Mouse (Mus musculus) liver, embryonic 11.5 days (tissue): Measurements from ENCODE around the gene Lrch4. TPM values are rescaled to one million over a fixed set of nuclear protein-coding genes. Genes with fewer than 3 reads are reported as not detected.

Experiments
- ATAC-seq: fragments of 200-750 bp; cut with Nextera tagmentation; replicated peaks from 2 replicates; pipeline ENCODE4 v1.8.0; 2017; ENCODE audit warnings: moderate number of reproducible peaks, mild to moderate bottlenecking, moderate TSS enrichment, moderate library complexity; ENCODE audit not compliant: low FRiP score
- DNase-seq: peaks from one replicate; pipeline ENCODE4 v3.0.0-alpha.2; 2017; ENCODE audit warnings: low spot score
- H3K27ac ChIP-seq: fragments of 300-500 bp; sonication (generic); 2 replicates; pipeline ENCODE4 v1.5.1; 2014; ENCODE audit warnings: mild to moderate bottlenecking, low read depth, low read length, control low read depth
- H3K27me3 ChIP-seq: fragments of 300-500 bp; sonication (generic); replicated peaks from 2 replicates; pipeline ENCODE4 v1.6.1; 2014; ENCODE audit warnings: low read length, mixed read lengths; ENCODE audit not compliant: control insufficient read depth, insufficient read depth
- H3K36me3 ChIP-seq: fragments of 300-500 bp; sonication (generic); 2 replicates; pipeline ENCODE4 v1.6.1; 2014; ENCODE audit warnings: mild to moderate bottlenecking, low read length, moderate library complexity, mixed read lengths; ENCODE audit not compliant: control insufficient read depth, insufficient read depth
- H3K4me1 ChIP-seq: fragments of 300-500 bp; sonication (generic); replicated peaks from 2 replicates; pipeline ENCODE4 v1.6.1; 2014; ENCODE audit warnings: low read length, mixed read lengths; ENCODE audit not compliant: control insufficient read depth, insufficient read depth
- H3K4me2 ChIP-seq: fragments of 300-500 bp; sonication (generic); 2 replicates; pipeline ENCODE4 v1.6.1; 2014; ENCODE audit warnings: mild to moderate bottlenecking, control low read depth, moderate library complexity
- H3K4me3 ChIP-seq: fragments of 300-500 bp; sonication (generic); 2 replicates; pipeline ENCODE4 v1.5.1; 2014; ENCODE audit warnings: low read depth, low read length, control low read depth
- H3K9ac ChIP-seq: fragments of 300-500 bp; sonication (generic); 2 replicates; pipeline ENCODE4 v1.6.1; 2014; ENCODE audit warnings: low read depth, low read length, control low read depth
- H3K9me3 ChIP-seq: fragments of 300-500 bp; sonication (generic); 2 replicates; pipeline ENCODE4 v1.6.1; 2016; ENCODE audit warnings: low read length, inconsistent platforms, mixed read lengths; ENCODE audit not compliant: control insufficient read depth
- WGBS: fragments of 180-500 bp; shearing (Covaris S2); extraction: QIAGEN DNeasy Blood & Tissue Kit; methylation state at CpG from one replicate; pipeline ENCODE4 v1.1.7; 2014; 5-methylcytosine and 5-hydroxymethylcytosine counted together
- polyA plus RNA-seq: library from polyadenylated mRNA; unstranded; fragments of >200 nt; fragmentation: Nextera tagmentation; extraction: Ambion mirVana; gene quantifications from 2 replicates; pipeline ENCODE4 v1.2.1, GENCODE M21; 2014

Lrch4 gene
- polyA plus RNA-seq, 1 experiment from 2014 or later, result 54.5 TPM

- Histone ChIP-seq H3K27ac (0 out of 2 replicates have a peak overlapping the region, but pooled peaks have one; percentile 25), H3K4me3 (no peak overlapping the region), H3K4me1 (peaks cover 42% of the 10 kb centered on the region), H3K9ac (no peak overlapping the region), H3K36me3 (peaks cover 10% of the 10 kb centered on the region), H3K4me2 (peak overlapping the region; percentile 26), H3K27me3 (peaks cover 4% of the 10 kb centered on the region; the same call in 1 of the 2 replicates), H3K9me3 (no peaks in the 10 kb centered on the region)
- WGBS, result 20% methylated on average over 18 of the region's 18 CpGs
- ATAC-seq (peak; percentile 50; the same call in 1 of the 2 replicates), DNase-seq (no peak)
These were observed 21.0 kb downstream of the Lrch4 start for GRCm38 (mm10) chr5:137649669-137650571.

- Histone ChIP-seq H3K4me3 (no peak overlapping the region), H3K4me2 (no peak overlapping the region), H3K9me3 (no peaks in the 10 kb centered on the region), H3K36me3 (peaks cover 17% of the 10 kb centered on the region), H3K27ac (no peak overlapping the region), H3K27me3 (no peaks in the 10 kb centered on the region), H3K4me1 (peaks cover 34% of the 10 kb centered on the region), H3K9ac (no peak overlapping the region)
- WGBS, result 40% methylated on average over 3 of the region's 3 CpGs
- DNase-seq (no peak), ATAC-seq (0 out of 2 replicates have a peak, but pooled peaks have one; percentile 28)
These were observed 23.6 kb downstream of the Lrch4 start for GRCm38 (mm10) chr5:137652474-137652873.

- H3K4me2 ChIP-seq, result no peak overlapping the region
- peaks cover 27% of the 10 kb centered on the region for H3K4me1 ChIP-seq
- H3K36me3 ChIP-seq, result peaks cover 21% of the 10 kb centered on the region
- DNase-seq (no peak), ATAC-seq (no peak)
- H3K27ac ChIP-seq, result no peak overlapping the region
- H3K9ac ChIP-seq, result no peak overlapping the region
- WGBS, result 90% methylated on average over 10 of the region's 10 CpGs
- H3K4me3 ChIP-seq, result no peak overlapping the region
- H3K9me3 ChIP-seq, result no peaks in the 10 kb centered on the region
- H3K27me3 ChIP-seq, result no peaks in the 10 kb centered on the region
These were observed 24.4 kb downstream of the Lrch4 start for GRCm38 (mm10) chr5:137653366-137653765.

GRCm38 (mm10) chr5:137654746-137655145, 25.8 kb downstream of the Lrch4 start:
- no peak for DNase-seq
- Histone ChIP-seq H3K4me1 (peaks cover 17% of the 10 kb centered on the region), H3K27ac (no peak overlapping the region), H3K4me2 (no peak overlapping the region), H3K36me3 (peaks cover 32% of the 10 kb centered on the region), H3K9ac (no peak overlapping the region), H3K27me3 (no peaks in the 10 kb centered on the region), H3K9me3 (no peaks in the 10 kb centered on the region), H3K4me3 (no peak overlapping the region)
- WGBS, result 80% methylated on average over 7 of the region's 7 CpGs
- ATAC-seq, result no peak

- ATAC-seq (0 out of 2 replicates have a peak, but pooled peaks have one; percentile 45), DNase-seq (no peak)
- Histone ChIP-seq H3K9me3 (no peaks in the 10 kb centered on the region), H3K4me2 (no peak overlapping the region), H3K36me3 (peaks cover 43% of the 10 kb centered on the region), H3K4me3 (no peak overlapping the region), H3K4me1 (0 out of 2 replicates have a peak, but pooled peaks cover 2% of the 10 kb centered on the region), H3K9ac (no peak overlapping the region), H3K27me3 (no peaks in the 10 kb centered on the region), H3K27ac (no peak overlapping the region)
- WGBS, result 52% methylated on average over 6 of the region's 6 CpGs
These were observed 28.1 kb downstream of the Lrch4 start for GRCm38 (mm10) chr5:137656977-137657376.

- Histone ChIP-seq H3K4me3 (no peak overlapping the region), H3K27ac (no peak overlapping the region), H3K27me3 (no peaks in the 10 kb centered on the region), H3K36me3 (peaks cover 55% of the 10 kb centered on the region), H3K9ac (no peak overlapping the region), H3K4me2 (no peak overlapping the region), H3K4me1 (no peaks in the 10 kb centered on the region), H3K9me3 (no peaks in the 10 kb centered on the region)
- ATAC-seq, result no peak
- 97% methylated on average over 6 of the region's 6 CpGs for WGBS
- DNase-seq, result no peak
These were observed 31.3 kb downstream of the Lrch4 start for GRCm38 (mm10) chr5:137660064-137660688.

- no peak for ATAC-seq
- Histone ChIP-seq H3K4me2 (no peak overlapping the region), H3K9ac (no peak overlapping the region), H3K4me3 (no peak overlapping the region), H3K27me3 (no peaks in the 10 kb centered on the region), H3K36me3 (peaks cover 64% of the 10 kb centered on the region), H3K27ac (no peak overlapping the region), H3K9me3 (no peaks in the 10 kb centered on the region), H3K4me1 (no peaks in the 10 kb centered on the region)
- WGBS, result 81% methylated on average over 9 of the region's 9 CpGs
- DNase-seq, result no peak
These were observed 34.1 kb downstream of the Lrch4 start for GRCm38 (mm10) chr5:137663057-137663456.

- 80% methylated on average over 10 of the region's 10 CpGs for WGBS
- H3K27ac ChIP-seq, result no peak overlapping the region
- ATAC-seq, result no peak
These were observed 40.0 kb downstream of the Lrch4 start for GRCm38 (mm10) chr5:137668971-137669370.

More at GRCm38 (mm10) chr5:137668971-137669370, 40.0 kb downstream of the Lrch4 start:
- H3K4me2 ChIP-seq, result no peak overlapping the region
- no peak for DNase-seq
- no peaks in the 10 kb centered on the region for H3K27me3 ChIP-seq
- H3K36me3 ChIP-seq, result peaks cover 27% of the 10 kb centered on the region
- H3K4me3 ChIP-seq, result no peak overlapping the region
- no peak overlapping the region for H3K9ac ChIP-seq
- H3K4me1 ChIP-seq, result peaks cover 26% of the 10 kb centered on the region
- no peaks in the 10 kb centered on the region for H3K9me3 ChIP-seq
